Mouse (Mus musculus) urinary bladder, postnatal 14 days (tissue): Measurements from ENCODE around the gene 6030408B16Rik.

ENCODE experiments used
- DNase-seq: peaks from one replicate; pipeline ENCODE4 v3.0.0; 2021; ENCODE audit warnings: low spot score

6030408B16Rik gene

DNA sequence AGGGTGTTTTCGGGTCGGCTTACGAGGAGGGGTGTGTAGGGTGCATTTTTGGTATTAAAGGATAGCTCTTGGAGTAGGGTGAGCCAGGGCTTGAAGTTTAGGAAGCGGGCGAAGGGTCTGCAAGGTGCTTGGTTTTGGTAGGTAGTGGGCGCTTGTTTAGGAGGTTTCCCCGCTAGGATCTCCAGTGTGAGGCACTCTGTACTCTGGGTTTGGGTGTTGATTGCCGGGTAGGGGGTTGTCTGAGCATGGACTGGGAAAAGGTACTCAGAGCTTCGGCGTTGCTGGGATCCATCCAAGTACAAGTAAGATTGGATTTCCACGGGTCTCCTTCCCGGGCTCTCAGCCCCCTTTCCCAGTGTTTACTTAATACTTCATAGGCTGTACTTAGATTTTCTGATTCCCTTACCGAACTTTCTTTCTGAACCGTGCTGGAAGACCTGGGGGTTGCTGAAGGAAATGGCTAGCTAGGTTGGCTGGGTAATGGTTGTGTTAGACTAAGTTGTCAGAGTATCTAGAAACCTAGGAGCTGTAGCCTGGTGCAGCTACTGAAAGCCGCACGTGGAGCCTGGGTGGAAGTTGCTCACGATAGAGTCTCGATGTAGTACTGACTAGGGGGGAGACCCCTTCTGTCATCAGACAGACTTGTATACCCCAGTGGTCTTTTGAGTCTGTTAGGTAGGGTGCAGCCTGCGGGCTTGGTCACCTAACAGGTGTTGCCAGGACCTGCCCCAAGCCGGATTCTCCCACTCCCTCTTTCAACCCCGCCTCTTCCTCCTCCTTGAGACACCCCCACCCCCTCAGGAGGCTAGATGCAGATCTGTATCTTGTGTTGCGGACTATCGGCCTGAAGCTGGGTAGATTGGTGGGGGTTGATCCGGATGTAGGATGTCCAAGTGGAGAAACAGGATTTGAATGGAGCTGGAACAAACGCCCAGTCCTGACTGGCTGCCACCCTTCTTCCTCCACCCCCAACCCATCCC is 25.7 kb upstream of the 6030408B16Rik start:
- peak; percentile 78 for DNase-seq

DNA sequence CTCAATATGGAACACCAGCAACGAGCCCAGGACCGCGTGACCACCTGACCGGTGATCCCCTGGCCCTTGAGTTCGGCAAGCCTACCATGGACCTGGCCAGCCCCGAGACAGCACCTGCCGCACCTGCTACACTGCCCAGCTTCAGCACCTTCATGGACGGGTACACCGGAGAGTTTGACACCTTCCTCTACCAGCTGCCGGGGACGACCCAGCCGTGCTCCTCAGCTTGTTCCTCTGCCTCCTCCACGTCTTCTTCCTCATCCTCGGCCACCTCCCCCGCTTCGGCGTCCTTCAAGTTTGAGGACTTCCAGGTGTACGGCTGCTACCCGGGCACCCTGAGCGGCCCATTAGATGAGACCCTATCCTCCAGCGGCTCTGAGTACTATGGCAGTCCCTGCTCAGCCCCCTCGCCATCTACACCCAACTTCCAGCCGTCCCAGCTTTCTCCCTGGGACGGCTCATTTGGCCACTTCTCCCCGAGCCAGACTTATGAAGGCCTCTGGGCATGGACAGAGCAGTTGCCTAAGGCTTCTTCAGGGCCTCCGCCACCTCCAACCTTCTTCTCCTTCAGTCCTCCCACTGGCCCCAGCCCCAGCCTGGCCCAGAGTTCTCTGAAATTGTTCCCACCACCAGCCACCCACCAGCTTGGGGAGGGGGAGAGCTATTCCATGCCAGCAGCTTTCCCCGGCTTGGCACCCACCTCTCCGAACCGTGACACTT is 22.8 kb upstream of the 6030408B16Rik start:
- DNase-seq: no peak

DNA sequence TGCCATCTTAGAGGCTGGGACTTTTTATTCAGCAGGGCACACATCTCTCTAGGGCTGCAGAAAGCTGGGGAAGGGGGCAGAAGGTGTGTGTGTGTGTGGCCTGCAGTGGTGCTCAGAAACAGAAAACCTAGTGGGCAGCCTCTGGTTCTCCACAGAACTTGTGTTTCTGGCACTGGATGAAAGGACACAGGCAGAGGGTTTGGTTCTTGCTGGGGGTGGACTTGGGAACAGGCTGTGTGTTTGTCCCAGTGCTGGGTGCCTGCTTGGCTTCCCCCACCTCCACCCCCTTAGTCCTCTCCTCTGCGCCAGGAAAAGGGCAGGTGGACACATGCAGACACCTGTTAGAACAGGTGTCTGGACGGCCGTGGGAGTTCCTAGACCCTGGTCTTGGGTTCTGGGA is 21.9 kb upstream of the 6030408B16Rik start:
- DNase-seq: no peak

DNA sequence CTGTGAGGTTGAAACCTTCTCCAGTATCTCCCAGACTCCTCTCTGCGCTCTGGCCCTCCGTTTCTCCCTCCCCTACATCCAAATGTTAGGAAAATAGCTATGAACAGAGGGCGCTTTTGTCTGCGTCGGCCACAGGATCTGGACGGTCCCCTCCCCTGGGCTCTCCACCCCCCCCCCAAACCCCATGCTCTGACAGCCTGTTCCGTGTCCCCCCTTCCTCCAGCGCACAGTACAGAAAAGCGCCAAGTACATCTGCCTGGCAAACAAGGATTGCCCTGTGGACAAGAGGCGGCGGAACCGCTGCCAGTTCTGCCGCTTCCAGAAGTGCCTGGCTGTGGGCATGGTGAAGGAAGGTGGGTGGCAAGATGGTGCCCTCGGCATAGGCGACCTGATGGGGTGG is 21.5 kb upstream of the 6030408B16Rik start:
- no peak for DNase-seq

DNA sequence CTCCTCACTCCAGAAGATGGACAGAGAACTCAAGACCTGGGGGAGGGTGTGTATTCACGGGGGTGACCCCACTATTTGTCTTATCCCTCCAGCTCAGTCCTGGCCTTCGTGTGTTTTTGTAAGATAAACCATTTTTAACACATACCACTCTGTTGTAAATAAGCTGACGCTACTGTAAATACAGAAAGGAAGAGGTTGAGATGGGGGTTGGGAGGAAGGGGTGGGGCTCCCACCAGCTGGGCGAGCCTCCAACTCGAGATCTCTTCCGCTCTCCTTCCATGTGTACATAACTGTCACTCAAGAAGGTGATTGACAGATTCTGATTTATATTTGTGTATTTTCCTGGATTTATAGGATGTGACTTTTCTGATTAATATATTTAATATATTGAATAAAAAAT is 18.6 kb upstream of the 6030408B16Rik start:
- DNase-seq: no peak

DNA sequence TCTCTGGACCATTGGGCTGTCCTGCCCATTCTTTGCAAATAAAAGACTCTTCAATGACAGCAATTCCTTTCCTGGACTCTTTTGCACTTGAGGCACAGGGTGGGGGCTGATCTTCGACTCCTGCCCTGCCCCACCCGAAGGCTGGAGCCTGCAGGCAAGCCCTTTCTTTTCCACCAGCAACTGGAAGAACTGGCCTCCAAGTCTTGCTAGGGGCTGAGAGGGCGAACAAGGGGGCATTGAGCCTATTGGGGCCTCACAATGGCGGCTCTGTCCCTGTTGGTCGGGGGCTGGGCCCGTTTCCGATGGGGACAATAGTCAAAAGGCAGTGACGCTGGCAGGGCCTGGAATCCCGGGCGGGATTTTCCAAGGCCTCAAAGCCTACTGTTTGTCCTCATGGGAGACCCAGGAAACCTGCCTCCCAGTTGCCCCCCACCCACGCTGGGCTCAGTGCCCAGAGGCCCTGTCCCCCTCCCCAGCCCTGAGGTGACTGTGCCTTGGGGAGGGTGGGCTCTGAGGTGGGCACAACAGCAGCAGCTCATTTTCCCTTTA is 15.6 kb upstream of the 6030408B16Rik start:
- no peak for DNase-seq

DNA sequence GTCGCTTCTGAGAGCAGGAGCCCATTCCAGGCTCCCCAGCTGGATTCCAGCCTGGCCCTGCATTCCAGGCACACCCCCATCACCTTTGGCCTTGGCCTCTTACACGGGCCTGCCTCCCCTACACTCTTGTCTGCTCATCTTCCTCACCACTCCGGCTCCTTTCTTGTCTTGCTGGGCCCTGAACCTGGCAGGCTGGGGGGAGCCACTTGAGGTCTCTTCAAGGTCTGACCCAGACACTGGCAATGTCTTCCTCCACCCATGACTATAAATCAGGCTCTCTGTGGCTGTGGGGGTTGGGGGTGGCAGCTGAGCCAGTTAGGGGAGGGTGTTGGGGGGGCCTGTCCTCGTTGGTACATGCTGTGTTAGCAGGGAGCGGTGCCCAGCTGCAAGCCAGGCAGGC is 14.4 kb upstream of the 6030408B16Rik start:
- no peak for DNase-seq

DNA sequence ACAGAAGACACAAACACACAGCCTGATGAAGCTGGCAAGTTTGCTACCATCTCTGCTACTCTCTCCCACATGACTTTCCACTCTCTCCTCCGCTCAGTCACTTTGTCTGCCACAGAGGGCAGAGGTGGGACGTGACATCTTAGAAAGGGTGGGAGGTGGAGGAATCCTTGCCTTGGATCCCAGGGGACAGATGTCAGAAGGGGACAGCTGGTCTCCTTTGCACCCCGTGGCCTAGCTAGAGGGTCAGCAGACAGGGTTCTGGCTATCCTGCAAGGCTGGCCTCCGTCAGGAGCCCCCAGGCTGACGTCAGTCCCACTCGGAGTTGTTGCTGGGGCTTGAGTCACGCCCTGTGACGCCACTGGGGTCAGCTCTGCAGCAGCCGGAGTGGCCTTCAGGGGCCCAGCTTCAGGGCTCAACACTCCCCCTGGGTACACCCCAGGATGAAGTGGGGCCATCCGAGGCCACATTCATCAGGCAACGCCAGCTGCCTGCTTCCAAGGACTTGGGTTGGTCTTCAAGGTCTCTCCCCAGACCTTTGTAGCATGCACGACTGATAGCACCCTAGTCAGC is 13.5 kb upstream of the 6030408B16Rik start:
- DNase-seq: no peak

DNA sequence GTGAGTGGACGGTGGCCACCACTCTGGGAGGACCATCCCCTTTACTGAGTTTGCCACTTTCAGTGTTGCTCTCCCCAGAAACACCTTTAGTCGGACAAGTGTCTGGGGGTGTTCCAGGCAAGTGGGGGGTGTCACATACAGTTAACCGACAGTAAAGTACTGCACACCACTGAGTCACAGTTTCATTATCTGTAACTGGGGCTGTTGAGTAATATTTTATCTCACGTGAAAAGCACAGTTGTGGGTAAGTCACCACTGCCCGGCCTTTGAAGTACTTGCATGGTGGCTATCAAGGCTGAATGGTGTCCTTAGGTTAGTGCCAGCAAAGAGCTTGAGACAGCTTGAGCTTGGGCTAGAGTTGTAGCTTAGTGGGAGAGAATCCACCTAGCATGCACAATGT is 10.5 kb upstream of the 6030408B16Rik start:
- DNase-seq: no peak

DNA sequence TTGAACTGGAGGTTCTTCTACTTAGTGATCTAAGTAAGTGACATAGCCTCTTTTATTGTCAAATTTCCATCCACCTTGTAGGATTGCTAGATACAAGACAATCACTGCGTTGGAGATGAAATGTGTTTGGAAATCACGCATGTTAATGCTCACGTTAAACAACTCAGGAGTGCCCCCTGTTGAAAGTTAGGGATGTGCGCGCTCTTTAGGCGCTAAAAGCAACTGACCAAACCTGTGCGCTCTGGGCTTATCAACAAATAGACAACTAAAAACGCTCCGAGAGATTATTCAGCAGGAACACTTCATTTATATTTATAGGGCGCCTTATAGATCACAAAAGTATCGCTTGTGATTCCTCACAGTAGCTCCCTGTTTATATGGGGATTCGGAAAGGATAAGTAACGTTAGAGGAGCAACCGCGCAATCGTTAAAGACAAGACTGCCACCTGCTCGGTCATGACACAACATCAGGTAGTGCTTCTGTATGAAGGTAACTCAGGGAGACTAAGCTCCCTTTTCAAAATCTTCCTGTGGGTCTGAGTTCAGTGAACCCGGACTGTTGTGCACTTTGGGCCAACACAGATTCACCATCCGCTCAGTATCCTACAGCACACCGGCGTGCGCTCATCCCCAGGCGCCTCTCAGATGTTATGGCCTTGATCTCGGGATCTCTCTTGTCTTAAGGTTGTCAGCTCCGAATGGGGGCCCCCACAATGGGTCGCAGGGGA is 9.7 kb upstream of the 6030408B16Rik start:
- DNase-seq: peak; percentile 67

DNA sequence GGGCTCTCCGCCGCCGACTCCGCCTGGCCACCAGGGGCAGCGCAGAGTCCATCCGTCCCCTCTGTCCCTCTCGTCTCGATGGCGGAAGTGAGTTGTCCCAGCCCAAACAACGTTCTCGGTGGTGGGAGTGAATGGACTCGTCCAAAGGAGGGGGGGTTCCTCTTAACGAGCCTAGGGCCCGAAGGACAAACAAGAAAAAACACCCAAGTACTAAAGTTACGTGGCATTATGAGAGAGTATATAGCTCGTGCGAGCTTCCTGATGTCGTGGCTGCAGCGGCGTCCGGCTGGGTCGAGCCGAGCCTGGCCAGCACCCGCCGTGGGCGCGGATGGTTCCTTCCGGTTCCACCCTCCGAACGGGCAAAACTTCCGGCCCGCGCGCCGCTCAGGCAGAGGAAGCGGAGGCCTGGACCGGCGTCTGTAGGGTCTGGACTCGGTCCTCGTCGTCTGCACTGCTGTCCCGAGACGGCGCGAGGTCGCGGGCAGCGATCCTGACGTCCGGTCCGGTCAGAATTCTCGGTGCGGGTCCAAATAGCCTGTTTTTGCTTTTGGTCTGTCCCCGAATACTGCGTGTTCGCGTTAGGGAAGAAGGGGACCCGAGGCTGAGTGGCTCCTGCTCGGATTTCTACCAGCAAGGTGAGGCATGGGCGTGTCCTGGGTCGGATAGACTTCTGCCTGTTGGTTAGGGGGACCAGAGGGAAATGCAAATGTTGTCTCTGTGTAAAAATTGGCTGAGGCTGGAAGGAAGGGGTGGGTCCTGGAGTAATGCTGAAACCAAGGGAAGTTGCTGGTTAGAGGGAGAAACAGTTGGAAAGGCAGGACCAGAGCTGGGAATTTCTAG is 8.9 kb upstream of the 6030408B16Rik start, which contains the start of gene Atg101:
Gene Atg101 (plus strand): TSS at position 362 of the 840 bp plus-strand sequence.
- DNase-seq: peak; percentile 90

DNA sequence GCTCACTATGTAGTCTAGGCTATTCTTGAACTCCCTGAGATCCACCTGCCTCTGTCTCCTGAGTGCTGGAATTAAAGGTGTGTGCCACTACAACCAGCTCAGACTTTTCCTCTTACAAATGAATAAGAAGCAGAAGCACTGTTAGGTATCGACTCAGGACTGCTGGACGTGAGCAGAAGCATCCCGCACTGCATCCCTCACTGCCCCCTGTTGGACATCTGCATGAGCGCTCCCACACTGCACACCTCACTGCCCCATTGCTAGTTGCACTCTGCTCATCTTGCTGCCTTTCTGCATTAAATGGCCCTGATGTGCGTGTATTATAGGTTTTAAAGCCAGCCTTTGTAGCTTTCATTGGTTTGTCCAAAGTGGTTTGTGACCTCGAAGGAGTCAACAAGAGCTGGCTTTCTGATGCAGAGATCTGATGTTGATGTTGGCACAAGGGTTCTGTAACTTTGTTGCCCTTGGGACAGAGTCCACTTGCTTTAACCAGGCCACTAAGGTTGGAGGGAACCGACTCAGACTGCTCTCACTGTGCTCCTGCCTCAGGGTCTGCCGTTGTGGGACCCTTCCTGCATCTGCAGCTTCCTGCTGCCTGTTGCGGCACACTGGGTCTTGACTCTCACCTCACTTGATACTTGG is 6.8 kb upstream of the 6030408B16Rik start:
- peak; percentile 37 for DNase-seq

DNA sequence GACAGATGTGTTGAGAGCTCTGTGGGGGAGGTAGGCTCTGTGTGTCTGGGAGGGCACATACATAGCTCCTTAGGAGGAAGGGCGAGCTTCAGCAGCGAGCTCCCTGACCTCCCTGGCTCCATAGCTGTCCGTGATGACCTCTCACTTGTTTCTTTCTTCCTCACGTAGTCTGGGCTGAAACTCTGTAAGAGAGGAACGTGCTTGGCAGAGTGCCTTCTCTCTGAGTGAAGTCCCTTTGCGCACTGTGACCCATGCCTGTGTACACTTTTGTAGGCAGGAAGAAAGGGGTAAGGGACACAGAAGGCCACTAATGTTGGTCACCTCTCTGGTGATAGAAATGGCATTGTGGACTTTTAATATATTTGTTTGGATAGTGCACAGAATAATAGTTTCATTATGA is 5.7 kb upstream of the 6030408B16Rik start:
- no peak for DNase-seq

DNA sequence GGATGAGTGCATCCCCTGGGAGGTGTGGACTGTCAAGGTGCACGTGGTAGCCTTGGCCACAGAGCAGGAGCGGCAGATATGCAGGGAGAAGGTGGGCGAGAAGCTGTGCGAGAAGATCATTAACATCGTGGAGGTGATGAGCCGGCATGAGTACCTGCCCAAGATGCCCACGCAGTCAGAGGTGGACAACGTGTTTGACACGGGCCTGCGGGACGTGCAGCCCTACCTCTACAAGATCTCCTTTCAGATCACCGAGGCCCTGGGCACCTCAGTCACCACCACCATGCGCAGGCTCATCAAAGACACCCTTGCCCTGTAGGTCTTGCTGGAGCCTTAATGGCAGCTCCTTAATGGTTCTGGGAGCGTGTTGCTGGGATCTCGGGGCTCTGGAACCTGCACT is 2.7 kb upstream of the 6030408B16Rik start:
- no peak for DNase-seq

DNA sequence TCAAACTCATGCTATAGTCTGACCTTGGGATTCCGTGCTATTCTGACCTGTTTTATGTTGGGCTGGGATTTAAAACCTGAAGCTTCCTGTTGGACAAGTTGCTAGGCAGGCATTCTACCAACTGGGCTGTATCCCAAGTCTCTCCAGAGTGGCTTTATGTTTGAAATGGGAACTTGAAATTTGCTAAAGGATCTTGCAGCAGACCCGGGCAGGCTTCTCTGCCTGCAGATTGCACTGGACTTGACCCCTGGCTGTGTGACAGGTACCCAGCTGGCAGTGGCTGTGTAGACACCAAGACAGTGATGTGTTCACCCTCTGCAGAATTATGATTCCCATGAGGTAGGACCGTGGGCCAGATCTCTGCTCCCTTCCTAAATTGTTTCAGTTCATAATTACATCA is 1.0 kb upstream of the 6030408B16Rik start:
- DNase-seq: no peak

DNA sequence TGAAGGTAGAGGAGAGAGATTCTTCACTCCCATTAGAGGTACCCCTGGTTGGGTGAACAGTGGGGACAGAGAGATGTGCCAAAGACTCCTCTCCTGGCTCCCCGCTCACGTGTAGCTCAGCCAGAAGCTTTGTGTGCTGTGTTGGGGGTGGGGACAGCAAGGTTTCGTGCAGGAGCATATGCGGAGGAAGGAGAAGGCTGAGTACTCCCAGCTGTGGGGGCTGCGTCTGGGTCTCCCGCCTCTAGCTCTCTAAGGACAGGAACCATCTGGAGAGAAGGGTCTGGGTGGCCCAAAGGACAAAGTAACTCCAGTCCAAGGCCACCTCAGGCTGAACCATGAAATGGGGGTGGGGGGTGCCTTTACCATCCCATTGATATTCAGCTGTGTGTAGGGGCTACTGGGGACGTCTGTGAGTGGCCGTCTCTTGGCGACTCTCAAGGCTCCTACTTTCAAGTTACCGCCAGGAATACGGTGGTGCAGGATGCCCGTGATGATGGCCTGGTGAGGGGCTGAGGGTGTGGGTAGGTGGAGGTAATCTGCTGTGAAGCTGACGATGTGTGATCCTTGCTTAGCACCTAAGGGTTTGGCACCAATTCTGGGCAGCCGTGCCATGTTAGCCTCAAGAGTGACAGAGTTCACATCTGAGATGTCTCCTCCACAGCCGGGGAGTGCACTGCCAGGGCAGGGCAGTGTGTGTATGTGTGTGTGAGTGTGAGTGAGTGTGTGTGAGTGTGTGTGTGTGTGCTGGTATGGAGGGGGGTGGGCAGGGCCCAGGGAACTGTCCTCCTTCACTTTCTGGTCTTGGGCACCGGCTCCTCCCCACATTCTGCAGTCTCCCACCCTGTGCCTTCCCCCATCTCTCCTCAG is 1.2 kb downstream of the 6030408B16Rik start:
- DNase-seq: peak; percentile 31

DNA sequence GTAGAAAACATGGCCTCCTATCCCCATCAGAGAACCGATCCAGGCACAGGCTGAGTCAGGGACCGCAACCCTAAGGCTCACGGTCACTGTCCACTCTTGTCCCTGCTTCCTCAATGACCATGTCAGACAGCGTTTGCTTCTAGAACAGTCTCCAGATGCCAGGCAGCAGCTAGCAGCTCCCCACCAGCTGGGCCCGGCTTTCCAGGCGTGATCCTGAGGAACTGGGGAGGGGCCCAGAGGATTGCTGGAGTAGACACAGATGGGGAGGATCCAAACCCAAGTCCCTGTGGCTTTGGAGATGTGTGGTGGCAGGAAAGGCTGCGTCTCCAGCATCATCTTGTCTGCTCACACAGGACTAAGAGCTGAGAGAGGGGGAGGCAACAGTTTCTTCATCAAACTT is 2.1 kb downstream of the 6030408B16Rik start:
- DNase-seq: no peak

DNA sequence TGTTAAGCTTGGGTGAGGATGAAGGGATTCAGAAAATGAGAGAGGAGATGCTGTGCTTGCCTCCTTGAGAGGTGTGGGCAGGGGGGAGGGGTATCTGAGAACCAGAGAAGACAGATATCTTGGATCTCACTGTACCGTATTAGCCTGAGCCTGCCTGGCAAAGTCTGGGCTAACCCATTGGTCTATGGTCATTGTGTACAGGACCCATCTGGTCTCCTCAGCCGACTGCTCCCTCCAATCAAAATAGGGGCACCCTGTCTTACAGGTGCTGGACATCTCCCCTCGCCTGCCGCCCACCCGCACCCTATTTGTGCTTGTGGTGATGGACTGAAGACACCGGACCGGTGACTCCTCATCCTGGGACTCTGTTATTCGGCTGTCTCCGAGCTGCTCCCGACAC is 2.6 kb downstream of the 6030408B16Rik start:
- no peak for DNase-seq

DNA sequence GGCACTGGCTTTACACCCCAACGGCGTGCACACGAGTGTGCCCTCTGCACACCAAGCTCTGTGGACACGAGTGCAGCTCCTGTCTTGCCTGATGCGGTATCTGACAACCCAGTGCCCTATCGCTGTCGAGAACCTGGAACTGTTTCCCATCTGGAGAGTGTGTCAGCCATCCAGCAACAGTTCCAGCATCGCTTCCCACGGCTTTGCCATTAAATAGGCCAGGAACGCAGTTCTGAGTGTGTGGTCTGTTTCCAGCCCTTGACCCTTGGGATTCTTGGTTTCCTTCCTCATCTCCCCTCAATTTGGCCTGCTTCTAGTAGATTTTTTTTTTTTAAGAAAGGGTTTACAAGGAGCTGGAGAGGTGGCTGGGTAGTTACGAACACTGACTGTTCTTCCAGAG is 3.1 kb downstream of the 6030408B16Rik start:
- no peak for DNase-seq
